Mouse (Mus musculus) kidney, postnatal 14 days (tissue): ENCODE data around the gene Lcat.
"Not testable (repeated sequence)": the region's sequence is repeated elsewhere in the genome, so short reads cannot be mapped to it uniquely, and the experiment has no call there.

Experiments
- DNase-seq: peaks from one replicate; pipeline ENCODE4 v3.0.0; 2022; ENCODE audit warnings: mixed read lengths

Lcat gene

DNA sequence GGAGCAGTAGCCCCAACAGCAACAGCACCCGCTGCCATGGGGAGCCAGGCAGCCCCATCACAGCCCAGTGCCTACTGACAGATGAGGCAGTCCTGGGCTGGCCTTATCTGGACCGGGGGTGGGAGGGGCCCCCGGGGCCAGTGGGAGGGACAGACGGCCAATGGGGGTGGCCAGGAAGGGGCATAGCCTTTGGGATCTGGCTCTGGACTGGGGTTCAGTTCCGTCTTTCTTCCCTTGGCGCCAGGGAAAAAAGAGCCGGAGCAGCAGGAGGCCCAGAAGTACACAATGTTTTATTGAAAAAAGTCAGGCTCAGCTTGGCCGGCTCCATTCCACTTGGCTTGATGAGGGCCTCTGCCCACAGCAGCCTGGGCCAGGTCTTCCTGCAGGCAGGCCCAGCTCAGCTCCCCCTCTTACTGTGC is at the start of gene Lcat:
TSS of gene Lcat (minus strand) at position 62 of the 419 bp plus-strand sequence.
- DNase-seq = no peak

GRCm38 (mm10) chr8:105992499-105992898 is 49.3 kb upstream of the Lcat start:
- DNase-seq = no peak

DNA sequence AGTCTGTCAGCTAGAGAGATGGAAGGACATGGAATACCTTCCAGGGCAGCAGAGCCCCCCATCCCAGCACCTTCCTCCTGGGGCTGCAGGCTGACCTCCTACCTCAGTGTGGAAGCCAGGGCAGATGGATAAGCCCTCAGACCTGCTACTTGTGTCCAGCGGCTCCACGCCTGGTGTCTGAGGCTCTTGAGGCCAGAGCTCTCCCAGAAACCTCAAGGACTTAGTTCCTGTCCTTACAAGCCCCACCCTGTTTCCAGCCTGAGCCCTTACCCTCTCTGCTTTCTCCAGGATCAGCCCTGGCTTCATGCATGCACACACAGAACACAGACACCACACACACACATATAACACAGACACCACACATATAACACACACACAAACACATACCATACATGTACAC is 48.4 kb upstream of the Lcat start:
- no peak for DNase-seq

DNA sequence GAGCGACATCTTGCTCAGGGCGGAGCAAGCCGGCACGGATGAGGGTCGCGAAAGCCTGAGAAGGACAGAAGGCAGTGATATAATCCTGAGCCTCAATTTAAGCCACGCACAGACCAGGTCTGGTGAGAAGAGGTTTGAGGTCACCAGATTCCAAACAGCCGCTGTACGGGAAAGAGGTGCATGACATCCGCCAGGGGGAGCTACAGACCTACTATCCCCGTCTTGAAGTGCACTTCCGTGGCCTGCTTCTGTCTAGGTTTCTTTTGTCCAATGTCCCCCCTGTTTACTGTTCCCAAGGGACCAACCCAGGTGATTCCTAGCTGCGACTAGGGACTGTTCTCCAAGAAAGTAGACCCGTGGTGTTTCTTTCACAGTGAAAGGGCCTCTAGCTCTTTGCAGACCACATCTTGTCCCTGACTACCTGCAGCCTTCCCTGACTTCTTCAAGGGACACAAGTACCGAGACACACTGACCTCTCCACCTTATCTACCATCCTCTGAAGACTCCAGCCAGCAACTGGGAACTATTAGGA is 47.7 kb upstream of the Lcat start, which contains the start of gene Dus2:
TSS of gene Dus2 (plus strand) at position 482 of the 532 bp plus-strand sequence.
- DNase-seq = peak; percentile 84

- DNase-seq = no peak
Measured at GRCm38 (mm10) chr8:105988546-105988945, 45.4 kb upstream of the Lcat start.

DNA sequence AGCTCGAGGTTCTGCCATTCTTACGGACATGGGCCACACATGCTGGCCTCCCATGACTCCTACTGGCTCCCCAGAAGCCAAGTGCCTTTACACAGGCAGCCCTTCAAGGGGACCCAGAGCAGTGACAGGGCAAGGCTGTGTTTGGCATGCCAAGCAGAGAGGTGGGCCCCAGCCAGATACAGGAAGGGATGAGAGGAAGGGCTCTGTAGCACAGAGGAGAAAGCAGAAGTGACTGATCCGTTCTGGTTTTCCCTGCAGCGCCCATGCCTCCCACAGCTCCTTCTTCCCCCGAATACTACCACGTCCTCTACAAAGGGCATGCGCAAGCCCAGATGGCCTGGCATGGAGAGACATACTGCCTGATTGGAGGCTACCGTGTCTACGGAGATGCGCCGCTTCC is 40.2 kb upstream of the Lcat start:
- not testable (repeated sequence) for DNase-seq

DNA sequence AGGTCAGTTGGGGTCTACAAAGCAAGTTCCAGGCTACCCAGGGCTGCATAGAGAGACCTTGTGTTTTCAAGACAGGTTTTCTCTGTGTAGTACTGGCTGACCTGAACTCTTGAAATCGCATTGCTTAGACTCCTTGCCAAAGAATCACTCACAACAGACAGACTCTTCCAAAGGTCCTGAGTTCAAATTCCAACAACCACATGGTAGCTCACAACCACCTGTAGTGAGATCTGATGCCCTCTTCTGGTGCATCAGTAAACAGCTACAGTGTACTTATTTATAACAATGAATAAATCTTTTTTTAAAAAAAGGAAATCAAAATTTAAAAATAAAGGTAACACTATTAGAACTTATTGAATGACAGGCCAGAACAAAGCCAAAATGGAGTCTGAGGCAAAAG is 38.0 kb upstream of the Lcat start:
- DNase-seq = no peak

DNA sequence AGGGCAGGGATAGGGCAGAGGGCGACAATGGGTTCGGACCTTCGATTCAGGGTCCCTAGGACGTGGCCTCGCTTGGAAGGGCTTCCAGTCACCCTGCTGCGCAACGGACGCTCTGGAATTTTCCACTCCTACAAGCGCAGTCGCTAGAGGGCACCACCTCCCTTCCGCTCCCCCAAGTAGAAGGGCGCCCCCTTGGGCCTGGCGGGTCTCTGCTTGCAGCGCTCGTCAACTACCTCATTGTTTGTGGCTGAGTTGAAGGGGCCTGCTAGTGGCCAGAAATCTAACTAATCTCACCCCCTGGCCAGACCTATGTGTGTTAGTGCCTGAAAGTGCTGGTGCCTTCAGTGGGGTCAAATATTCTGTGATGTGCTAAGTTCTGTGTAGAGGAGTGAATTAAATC is 36.1 kb upstream of the Lcat start, which contains the start of gene Dpep3:
TSS of gene Dpep3 (minus strand) at position 105 of the 400 bp plus-strand sequence.
- DNase-seq = no peak

DNA sequence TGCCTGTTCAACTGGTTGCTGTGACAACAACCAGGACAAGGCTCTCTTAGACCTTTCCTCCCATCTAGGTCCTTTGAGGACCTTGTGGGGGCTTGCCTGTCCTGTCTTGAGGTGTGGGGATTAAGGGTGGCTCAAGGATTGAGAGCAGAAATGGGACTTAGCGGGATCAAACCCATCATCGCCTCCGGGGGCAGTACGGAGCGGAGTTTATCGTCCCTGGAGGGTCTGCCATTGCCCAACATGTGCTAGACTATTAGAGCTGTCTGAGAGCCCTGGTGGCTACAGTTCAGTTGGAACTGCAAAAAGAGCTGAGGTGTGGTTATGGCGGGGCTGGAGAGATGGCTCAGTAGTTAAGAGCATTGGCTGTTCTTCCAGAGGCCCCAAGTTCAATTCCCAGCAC is 32.2 kb upstream of the Lcat start:
- DNase-seq = no peak

DNA sequence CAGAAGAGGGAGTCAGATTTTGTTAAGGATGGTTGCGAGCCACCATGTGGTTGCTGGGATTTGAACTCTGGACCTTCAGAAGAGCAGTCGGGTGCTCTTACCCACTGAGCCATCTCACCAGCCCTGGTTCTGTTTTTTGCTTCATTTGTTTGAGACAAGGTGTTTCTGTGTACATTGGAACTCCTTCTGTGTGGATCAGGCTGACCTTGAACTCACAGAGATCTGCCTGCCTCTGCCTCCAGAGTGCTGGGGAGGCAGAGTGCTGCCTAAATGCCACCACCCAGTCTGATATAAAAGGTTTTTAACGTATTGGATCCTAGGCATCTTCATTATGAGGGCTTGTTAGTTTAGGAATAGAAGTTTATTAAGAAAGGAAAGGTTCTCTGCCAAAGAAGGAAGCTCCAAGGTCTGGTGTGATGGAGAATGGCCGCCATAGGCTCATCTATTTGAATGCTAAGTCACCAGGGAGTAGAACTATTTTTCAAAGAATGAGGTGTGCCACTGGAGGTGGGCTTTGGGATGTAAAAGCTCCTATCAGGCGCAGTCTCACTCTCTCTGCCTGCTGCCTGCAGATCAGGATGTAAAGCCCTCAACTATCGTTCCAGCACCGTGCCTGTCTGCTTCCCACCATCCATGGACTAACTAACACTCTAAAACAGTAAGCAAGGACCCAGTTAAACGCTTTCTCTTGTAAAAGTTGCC is 28.0 kb upstream of the Lcat start:
- no peak for DNase-seq

DNA sequence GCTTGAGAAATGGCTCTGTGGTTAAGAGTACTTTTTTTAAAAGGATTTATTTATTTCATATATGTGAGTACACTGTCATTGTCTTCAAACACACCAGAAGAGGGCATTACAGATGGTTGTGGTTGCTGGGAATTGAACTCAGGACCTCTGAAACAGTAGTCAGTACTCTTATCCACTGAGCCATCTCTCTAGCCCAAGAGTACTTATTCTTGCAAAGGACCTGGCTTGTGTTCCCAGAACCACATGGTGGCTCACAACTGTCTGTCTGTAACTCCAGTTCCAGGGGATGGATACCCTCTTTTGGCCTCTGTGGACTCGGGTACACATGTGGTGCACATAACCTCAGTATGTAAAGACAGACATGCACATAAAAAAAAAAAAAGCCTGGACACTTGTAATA is 26.2 kb upstream of the Lcat start:
- no peak for DNase-seq

DNA sequence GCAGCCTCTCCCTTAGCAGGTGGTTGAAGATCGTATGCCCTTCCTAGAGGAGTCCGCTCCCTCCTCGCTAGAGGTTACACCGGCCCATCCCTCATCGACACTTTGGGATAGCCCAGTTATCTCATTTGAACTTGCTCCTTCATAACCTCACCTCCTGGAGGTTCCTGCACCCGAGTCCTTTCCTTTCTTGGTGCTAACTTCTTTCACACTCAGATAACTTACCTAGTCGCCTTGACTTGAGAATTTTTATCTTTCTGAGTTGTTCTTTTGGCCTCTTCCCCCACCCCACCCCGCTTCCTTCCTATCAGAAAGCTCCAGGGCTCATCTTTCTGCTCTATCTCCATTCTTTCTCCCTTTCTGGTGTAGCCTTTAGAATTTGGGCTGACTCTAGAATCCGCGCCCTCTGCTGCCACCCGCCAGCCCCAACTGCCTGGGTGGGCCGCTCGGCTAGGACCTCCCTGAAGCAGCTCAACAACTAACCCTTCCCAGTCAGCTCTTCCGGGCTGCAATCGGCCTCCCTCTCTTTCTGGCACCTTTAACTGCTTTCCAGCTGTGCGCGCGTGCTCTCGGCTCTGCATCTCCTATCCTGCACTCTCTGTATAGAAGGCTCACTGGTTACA is 23.6 kb upstream of the Lcat start:
- no peak for DNase-seq

- DNase-seq = peak; percentile 89
Measured at GRCm38 (mm10) chr8:105965905-105966341, 22.7 kb upstream of the Lcat start, which contains the start of gene Slc12a4. TSS of gene Slc12a4 (minus strand) at chr8:105966097.

DNA sequence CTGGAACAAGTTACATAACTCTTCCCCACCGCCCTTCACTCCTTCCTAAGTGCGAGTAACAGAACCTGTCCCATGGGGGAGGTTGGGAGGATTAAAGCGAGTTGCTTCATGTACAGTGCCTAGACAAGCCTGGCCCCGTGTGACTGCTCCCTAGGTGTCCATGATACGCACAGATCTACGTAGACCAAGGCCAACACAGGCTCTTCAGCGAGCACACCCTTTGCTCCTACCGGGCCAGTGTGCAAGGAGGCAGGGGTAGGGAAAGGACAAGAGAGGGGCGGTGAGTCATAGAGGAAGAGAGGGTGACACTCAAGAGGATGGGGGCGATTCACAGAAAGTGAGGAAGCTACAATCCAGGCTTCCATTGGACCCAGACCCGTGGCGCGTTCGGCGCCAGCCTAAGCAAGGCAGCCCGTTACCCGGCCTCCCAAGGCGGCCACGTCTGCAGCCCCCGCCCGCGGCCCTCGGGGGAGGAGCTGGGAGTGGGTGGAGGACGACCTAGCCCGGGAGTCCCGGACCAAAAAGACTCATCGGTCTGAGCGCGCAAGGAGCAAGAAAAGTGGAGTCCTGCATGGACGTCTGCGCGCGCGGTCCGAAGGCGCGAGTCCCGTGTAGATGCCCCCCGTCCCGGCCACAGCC is 22.2 kb upstream of the Lcat start:
- peak; percentile 64 for DNase-seq

DNA sequence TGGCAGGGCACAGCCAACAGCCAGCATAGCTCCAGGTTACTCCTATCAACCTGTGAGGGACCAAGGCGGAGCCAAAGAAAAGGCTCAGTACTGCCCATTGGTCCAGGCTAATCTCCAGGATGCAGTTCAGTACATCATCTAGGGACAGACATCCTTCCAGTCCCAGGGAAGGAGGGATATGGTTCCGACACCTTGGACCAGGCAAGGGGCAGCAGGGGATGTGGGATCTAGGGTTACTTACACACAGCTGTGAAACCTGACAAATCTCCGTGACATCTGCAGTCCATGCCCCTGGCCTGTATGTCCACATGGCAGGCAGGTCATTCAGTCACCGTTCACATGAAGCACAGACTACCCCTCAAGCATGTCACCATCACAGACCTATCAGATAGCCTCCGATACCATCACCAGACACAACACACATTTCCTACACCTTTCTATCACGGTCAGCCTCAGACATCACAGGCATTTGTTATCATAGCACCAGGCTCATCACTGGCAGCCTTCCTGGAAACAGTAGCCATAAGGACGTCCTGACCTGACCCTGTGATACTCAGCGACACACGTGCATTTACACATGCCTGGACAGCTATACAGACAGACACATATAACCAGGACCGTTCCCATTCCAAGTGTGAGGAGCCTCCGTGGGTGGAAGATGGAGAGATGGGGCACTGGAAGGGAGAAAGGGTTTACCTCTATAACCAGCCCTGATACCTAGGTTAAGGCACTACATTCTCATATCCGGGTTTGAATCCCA is 21.5 kb upstream of the Lcat start:
- DNase-seq = no peak

DNA sequence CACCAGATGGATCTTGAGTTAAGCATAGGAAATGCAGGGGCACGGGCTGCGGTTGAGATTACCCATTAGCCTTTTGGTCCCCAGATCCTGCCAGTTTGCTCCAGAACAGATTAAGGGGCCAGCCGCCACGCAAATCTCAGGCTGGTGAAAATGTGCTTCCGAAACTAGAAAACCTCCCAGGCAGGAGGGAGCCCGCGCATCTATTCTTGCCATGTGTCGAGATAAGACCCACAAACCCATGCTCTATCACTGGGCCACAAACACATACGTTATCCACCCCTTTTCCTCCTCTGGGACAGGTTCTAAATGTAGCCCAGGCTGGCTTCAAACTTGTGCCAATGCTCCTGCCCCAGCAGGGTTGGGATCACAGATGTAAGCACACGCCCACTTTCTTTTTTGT is 18.4 kb upstream of the Lcat start:
- DNase-seq = no peak

DNA sequence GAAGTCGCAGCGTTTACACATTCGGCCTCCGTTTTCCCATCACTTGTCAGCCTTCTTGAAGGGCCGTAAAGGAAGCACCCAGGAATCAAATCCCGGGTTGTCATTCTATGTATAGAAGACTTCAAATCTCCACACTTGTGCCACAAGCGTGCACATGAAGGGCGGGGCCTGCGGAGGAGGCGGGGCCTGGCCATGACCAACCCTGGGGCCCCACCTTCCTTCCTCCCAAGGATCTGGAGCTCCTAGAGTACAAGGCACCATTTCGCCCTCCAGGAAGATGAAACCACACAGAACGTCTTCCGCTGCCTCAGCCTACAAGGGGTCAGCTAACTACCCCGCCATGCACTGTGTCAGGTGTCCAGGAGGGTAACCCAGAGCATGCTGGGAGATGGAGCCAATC is 17.9 kb upstream of the Lcat start:
- no peak for DNase-seq

GRCm38 (mm10) chr8:105959350-105959749 is 16.2 kb upstream of the Lcat start:
- DNase-seq = peak; percentile 90

GRCm38 (mm10) chr8:105957813-105958212 is 14.6 kb upstream of the Lcat start:
- DNase-seq = peak; percentile 81

- DNase-seq = no peak
Measured at GRCm38 (mm10) chr8:105956556-105956955, 13.4 kb upstream of the Lcat start.

- DNase-seq = peak; percentile 72
Measured at GRCm38 (mm10) chr8:105951057-105951659, 8.0 kb upstream of the Lcat start.

- DNase-seq = peak; percentile 72
Measured at GRCm38 (mm10) chr8:105949350-105949749, 6.2 kb upstream of the Lcat start.
